Mouse (Mus musculus) urinary bladder, postnatal 4 days (tissue): ENCODE results near the gene Nudt8.

Source experiments
- DNase-seq, 2 experiments: peaks; one replicate each; pipeline ENCODE4 v3.0.0; 2021 to 2022; ENCODE audit warnings: low spot score in 2 of 2

Nudt8 gene

GRCm38 (mm10) chr19:3986334-3986733 lies 14.0 kb upstream of the Nudt8 start, which contains the start of gene Acy3:
TSS of gene Acy3 (plus strand) at chr19:3986570.
- peak; percentile 80 to 84 for DNase-seq

- DNase-seq = no peak
Measured at GRCm38 (mm10) chr19:3988066-3988465, 12.3 kb upstream of the Nudt8 start.

GRCm38 (mm10) chr19:3988750-3989149 lies 11.6 kb upstream of the Nudt8 start:
- no peak for DNase-seq

GRCm38 (mm10) chr19:3990804-3991203 lies 9.6 kb upstream of the Nudt8 start:
- no peak for DNase-seq

- DNase-seq = no peak
Measured at GRCm38 (mm10) chr19:3991562-3991961, 8.8 kb upstream of the Nudt8 start.

DNA sequence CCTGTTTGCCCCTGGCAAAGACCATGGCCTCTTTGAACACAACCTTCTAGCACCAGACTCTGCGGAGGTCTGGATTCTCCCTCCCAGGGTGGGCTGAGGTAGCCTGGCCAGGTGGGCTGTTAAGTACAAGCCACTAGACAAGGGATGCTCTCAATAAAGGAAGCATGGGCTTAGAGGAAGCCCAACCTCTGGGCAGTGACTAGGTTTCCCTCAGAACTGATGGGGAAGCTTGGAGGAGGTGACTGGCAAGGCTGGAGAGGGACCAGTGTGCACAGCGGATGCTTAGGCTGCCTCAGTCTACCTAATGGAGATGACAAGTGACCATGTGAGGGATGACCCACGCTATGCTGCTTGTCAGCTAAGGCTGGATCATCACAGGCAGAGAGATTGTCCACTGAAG lies 8.4 kb upstream of the Nudt8 start:
- DNase-seq = no peak

DNA sequence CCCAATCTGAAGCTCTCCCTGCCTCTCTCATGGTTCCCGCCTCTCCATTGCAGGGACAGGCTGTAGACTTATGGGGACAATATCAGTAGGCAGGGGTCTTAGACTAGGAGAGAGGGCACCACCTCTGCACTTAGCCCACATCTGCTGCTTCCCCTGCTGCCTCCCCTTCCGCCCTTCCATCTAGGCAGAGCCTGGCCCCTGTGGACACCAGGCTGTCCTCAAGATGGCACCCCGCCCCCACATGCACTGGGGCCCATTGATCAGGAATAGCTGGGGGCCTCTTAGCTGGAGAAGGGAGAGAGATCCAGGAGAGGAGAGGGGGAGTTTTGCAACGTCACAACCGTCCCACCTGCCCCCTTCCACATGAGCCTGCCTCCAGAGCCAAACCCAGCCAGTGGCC lies 8.0 kb upstream of the Nudt8 start, which contains the start of gene Tbx10:
Gene Tbx10, plus strand, starts transcription at position 337 of the 400 bp plus-strand sequence.
- no peak for DNase-seq

- no peak for DNase-seq
Measured at GRCm38 (mm10) chr19:3994932-3995331, 5.4 kb upstream of the Nudt8 start.

GRCm38 (mm10) chr19:3995505-3995904 lies 4.9 kb upstream of the Nudt8 start:
- DNase-seq = no peak

GRCm38 (mm10) chr19:3996106-3996505 lies 4.3 kb upstream of the Nudt8 start:
- DNase-seq = no peak

- no peak for DNase-seq
Measured at GRCm38 (mm10) chr19:3996747-3997146, 3.6 kb upstream of the Nudt8 start.

DNA sequence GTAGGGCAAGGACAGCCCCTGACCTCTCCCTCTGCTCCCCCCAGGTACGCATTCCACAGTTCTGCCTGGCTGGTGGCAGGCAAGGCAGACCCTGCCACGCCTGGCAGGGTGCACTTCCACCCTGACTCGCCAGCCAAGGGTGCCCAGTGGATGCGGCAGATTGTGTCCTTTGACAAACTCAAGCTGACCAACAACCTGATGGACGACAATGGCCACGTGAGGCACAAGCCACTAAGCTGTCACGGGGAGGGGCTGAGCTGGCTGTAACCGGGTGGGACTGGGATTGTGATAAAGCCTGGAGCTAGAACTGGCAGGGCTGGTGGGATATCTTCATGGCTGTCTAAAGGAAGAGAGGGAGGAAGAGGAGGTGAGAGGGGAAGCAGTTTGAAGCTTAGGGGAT lies 3.1 kb upstream of the Nudt8 start:
- DNase-seq = no peak

DNA sequence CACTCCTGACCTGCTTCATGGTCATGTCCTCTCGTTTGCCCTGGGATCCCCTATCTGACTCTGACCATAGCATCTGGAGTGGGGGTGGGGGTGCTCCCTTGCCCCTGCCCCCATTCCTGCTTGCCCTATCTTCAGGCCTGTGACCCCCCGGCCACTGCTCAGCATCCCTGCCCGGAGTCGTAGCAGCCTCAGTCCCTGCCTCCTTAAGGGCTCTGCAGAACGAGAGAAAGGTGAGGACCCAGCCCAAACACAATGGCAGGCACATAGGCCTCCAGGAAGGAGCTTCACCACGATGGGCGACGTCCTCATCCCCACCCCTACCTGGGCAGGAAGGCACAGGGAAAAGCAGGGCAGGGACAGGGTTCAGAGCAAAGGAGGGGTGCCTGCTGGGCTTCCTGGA lies 2.0 kb upstream of the Nudt8 start:
- DNase-seq = no peak

- no peak for DNase-seq
Measured at GRCm38 (mm10) chr19:3999121-3999730, 1.2 kb upstream of the Nudt8 start.

- DNase-seq = no peak
Measured at GRCm38 (mm10) chr19:4000949-4001525, 657 bp downstream of the Nudt8 start.

DNA sequence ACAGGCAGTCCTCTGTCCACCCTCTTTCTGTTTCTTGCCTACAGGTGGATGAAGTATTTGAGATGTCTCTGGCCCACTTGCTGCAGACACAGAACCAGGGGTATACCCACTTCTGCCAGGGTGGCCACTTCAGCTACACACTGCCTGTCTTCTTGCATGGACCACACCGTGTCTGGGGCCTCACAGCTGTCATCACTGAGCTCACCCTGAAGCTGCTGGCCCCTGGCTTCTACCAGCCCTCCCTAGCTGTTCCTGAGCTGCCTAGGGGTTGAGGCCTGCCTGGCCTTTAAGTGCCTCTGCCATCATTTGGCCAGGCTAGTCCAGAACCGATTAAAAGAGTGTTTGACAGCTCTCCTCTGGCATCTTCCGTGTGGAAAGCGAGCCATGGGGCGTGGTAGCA lies 1.4 kb downstream of the Nudt8 start:
- DNase-seq = no peak

DNA sequence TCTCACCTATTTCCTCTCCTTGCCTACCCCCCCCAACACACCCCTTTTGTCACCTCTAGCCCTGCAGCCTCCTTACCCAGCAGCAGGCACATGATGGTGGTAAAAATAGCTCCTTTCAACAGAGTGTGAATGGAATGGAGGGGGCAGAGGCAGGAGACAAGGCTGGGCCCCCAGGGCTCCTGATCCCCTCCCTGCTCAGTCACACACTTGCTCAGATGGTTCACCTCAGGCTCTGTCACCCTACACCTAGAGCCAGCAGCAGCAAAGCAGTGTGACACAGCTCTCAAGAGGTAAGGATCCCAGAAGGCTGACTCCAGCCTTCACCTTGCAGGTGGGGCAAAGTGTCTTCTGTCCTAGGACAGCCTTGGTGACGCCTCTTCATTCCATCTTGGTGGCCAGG lies 2.7 kb downstream of the Nudt8 start, which contains the start of gene Doc2g:
Gene Doc2g, plus strand, starts transcription at position 202 of the 400 bp plus-strand sequence.
- DNase-seq = no peak

- DNase-seq = no peak
Measured at GRCm38 (mm10) chr19:4003641-4004040, 3.3 kb downstream of the Nudt8 start.

- no peak for DNase-seq
Measured at GRCm38 (mm10) chr19:4004331-4004730, 4.0 kb downstream of the Nudt8 start.

GRCm38 (mm10) chr19:4005091-4005490 lies 4.7 kb downstream of the Nudt8 start:
- DNase-seq = no peak

DNA sequence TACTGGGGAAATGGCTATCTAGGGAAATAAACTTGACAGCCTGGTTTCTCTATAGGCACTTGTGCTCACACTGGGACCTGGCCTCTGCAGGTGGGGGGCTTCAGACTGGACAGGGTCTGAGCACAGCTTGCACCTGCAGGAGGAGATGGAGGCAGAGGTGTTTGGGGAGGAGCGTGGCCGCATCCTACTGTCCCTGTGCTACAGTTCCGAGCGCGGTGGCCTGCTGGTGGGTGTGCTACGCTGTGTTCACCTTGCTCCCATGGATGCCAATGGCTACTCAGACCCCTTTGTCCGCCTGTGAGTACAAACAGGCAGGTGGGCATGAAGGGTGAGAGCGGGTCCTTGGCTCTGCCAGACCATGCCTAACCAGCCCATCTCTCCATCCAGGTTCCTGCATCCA lies 5.6 kb downstream of the Nudt8 start:
- no peak for DNase-seq

GRCm38 (mm10) chr19:4011086-4011485 lies 10.7 kb downstream of the Nudt8 start:
- no peak for DNase-seq

- peak; percentile 92 to 94 for DNase-seq
Measured at GRCm38 (mm10) chr19:4012432-4013022, 12.1 kb downstream of the Nudt8 start, which contains the start of gene Ndufv1. TSS of gene Ndufv1 (minus strand) at chr19:4012806.
